Mouse (Mus musculus) bone marrow, adult 2 months (tissue): Measurements from ENCODE around the gene Nle1. TPM values are rescaled to one million over a fixed set of nuclear protein-coding genes. Genes with fewer than 3 reads are reported as not detected.
A peak's percentile ranks its signal among the peaks of the same experiment; 100 is the strongest.

Experiments
- H3K27ac ChIP-seq: fragments of 200-500 bp; 2 replicates; pipeline ENCODE4 v1.5.1; 2012; ENCODE audit warnings: low read depth, mild to moderate bottlenecking, control low read depth, inconsistent platforms, low read length; ENCODE audit not compliant: control insufficient read depth, poor library complexity, insufficient read depth
- H3K4me1 ChIP-seq: fragments of 200-500 bp; 2 replicates; pipeline ENCODE4 v1.6.1; 2011; ENCODE audit warnings: low read length; ENCODE audit not compliant: control insufficient read depth, insufficient read depth
- H3K4me3 ChIP-seq: fragments of 200-500 bp; replicated peaks from 2 replicates; pipeline ENCODE3; 2011; ENCODE audit warnings: mild to moderate bottlenecking, low read depth, low read length, control low read depth; ENCODE audit not compliant: control insufficient read depth
- CTCF ChIP-seq: fragments of 200-500 bp; IDR thresholded peaks from 2 replicates; pipeline ENCODE4 v1.5.1; 2011; ENCODE audit warnings: low read length, control low read depth; ENCODE audit not compliant: control insufficient read depth, insufficient read depth
- POLR2A ChIP-seq: fragments of 200-500 bp; IDR thresholded peaks from 2 replicates; pipeline ENCODE4 v1.6.1; 2011; ENCODE audit warnings: low read depth, mild to moderate bottlenecking, control low read depth, low read length, borderline replicate concordance; ENCODE audit not compliant: control insufficient read depth
- WGBS: fragments of 180-500 bp; shearing (Covaris S2); methylation state at CpG from one replicate; pipeline ENCODE4 v1.1.7; 2018; 5-methylcytosine and 5-hydroxymethylcytosine counted together
- polyA plus RNA-seq: library from polyadenylated mRNA; stranded (reverse); fragments of >200 nt; gene quantifications from 2 replicates; pipeline ENCODE4 v1.2.4, GENCODE M21; 2011; ENCODE audit warnings: low replicate concordance; ENCODE audit not compliant: missing spikeins, insufficient read depth, insufficient read length

Nle1 gene
- polyA plus RNA-seq, 1 experiment = 33.6 TPM

DNA sequence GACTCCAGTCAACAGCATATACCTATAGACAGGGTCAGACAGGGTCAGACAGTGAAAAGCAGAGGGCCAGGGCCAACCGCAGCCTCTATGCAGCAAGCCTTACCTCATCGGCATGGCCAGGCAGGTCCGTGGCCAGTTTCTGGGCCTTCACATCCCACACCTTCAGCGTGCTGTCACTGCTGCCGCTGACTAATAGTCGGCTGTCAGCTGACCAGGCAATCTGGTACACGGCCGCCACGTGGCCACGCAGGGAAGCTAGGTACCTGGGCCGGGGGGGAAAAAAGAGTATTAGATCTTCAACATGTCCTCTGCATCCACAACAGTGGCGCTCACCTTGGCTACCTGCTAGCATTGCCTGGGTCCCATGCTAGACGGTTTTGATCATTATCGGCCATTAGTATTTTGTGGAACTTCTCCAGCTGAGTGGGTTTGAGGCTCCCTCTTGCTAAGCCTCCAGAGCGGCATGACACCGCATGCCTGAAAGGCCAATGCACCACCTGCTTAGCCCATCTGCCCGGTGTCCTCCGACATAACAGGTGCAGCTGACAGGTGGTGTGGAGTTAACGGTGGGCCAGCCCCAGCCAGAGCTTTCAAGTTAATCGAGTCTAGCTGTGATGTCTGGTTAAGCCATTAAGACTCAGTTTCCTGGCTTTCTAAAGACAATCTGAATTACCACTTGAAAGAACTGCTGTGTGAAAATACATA is 6.5 kb downstream of the Nle1 start:
- 91% methylated on average over 20 of the region's 20 CpGs for WGBS
- Histone ChIP-seq H3K4me1 (no peaks in the 10 kb centered on the region), H3K27ac (no peak overlapping the region), H3K4me3 (no peak overlapping the region)
- no peak for TF ChIP-seq POLR2A
- TF ChIP-seq CTCF = no peak

GRCm38 (mm10) chr11:82899720-82900119 is 8.5 kb downstream of the Nle1 start:
- Histone ChIP-seq H3K4me3 (no peak overlapping the region), H3K27ac (no peak overlapping the region), H3K4me1 (no peaks in the 10 kb centered on the region)
- TF ChIP-seq POLR2A = no peak
- WGBS = 77% methylated on average over 5 of the region's 5 CpGs

DNA sequence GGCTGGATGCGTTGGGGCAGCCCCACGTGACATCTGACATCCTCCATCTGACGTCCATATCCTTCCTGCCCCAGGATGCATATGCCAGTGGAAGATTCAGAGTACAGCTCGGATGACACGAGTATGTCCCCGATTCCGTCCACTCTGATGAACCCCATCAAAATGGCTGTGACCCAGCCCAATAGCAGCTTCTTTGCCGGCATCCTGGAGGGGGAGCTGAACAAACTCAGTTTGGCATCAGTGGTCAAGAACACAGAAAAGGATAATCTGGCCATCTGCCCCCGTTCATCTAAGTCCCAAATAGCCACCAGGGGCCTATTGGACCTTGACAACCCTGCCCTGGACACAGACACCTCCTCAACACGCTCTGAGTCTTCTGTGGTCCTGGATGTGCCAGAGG is 10.7 kb downstream of the Nle1 start:
- Histone ChIP-seq H3K4me1 (no peaks in the 10 kb centered on the region), H3K27ac (no peak overlapping the region), H3K4me3 (no peak overlapping the region)
- 78% methylated on average over 10 of the region's 10 CpGs for WGBS
- no peak for TF ChIP-seq POLR2A
- no peak for TF ChIP-seq CTCF

GRCm38 (mm10) chr11:82891936-82892335 is 16.3 kb downstream of the Nle1 start, which contains the start of gene Fndc8:
TSS of gene Fndc8 (plus strand) at chr11:82892124.
- WGBS = 42% methylated on average over 7 of the region's 7 CpGs
- no peaks in the 10 kb centered on the region for H3K4me1 ChIP-seq
- TF ChIP-seq POLR2A (no peak), CTCF (no peak)
- no peak within 1 kb of the TSS for H3K4me3 ChIP-seq
- H3K27ac ChIP-seq = no peak within 1 kb of the TSS

DNA sequence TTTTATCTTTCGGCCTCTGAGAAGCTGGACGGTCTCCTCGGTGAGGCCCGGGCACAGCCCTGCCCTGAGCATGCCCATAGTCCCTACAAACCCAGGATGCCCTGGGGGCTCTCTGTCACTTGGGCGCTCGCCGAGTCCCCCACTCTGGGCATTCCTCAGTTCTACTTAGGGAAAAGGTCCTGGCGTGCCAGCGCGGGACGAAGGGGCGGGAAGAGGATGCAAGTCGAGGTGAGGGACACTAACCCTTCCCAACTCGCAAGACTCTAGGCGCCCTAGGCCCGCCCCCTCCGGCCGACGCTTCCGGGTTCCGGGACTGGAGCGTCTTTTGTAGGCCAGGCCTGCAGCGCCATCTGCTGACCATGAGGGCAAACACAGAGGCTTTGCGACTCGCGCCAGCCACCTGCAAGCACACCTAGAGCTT is 17.9 kb downstream of the Nle1 start, which contains the start of gene Rad51d:
Rad51d (minus strand) TSS at position 273 of the 421 bp plus-strand sequence.
- H3K4me1 ChIP-seq = no peaks in the 10 kb centered on the region
- WGBS = under 1% methylated on average over 26 of the region's 26 CpGs
- peak within 1 kb of the TSS; percentile 86 for H3K4me3 ChIP-seq
- peak within 1 kb of the TSS; percentile 78 for H3K27ac ChIP-seq
- TF ChIP-seq POLR2A (peak; percentile 79; the same call in 1 of the 2 replicates), CTCF (peak; percentile 95)

- TF ChIP-seq POLR2A = no peak
- under 1% methylated on average over 31 of the region's 31 CpGs for WGBS
- H3K4me1 ChIP-seq = no peaks in the 10 kb centered on the region
- H3K4me3 ChIP-seq = peak overlapping the region; percentile 86
- H3K27ac ChIP-seq = peak overlapping the region; percentile 78
Observed at GRCm38 (mm10) chr11:82889524-82890341, 18.5 kb downstream of the Nle1 start.

- TF ChIP-seq POLR2A (no peak), CTCF (no peak)
- H3K4me1 ChIP-seq = no peaks in the 10 kb centered on the region
- no peak overlapping the region for H3K27ac ChIP-seq
- no peak overlapping the region for H3K4me3 ChIP-seq
- 78% methylated on average over 10 of the region's 10 CpGs for WGBS
Observed at GRCm38 (mm10) chr11:82888491-82888946, 19.7 kb downstream of the Nle1 start.

DNA sequence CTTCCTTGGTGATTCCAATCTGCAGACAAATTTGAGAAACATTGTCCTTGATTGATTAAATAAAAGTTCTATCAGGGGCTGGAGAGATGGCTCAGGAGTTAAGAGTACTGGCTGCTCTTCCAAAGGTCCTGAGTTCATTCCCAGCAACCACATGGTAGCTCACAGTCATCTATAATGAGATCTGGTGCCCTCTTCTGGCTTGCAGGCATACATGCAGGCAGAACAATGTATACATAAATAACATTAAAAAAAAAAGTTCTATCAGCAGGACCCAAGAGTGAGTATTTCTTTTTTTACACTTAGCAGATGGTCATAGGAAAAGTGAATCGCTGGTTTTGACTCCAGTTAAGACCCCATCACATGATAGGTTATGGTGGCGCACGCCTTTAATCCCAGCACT is 21.7 kb downstream of the Nle1 start:
- Histone ChIP-seq H3K4me3 (no peak overlapping the region), H3K27ac (no peak overlapping the region), H3K4me1 (no peaks in the 10 kb centered on the region)
- WGBS = 81% methylated on average over 3 of the region's 3 CpGs
- TF ChIP-seq CTCF (0 out of 2 replicates have a peak, but pooled peaks have one; percentile 16), POLR2A (no peak)
